Mouse (Mus musculus): ENCODE data around the gene Fam184b.
A peak's percentile ranks its signal among the peaks of the same experiment; 100 is the strongest.
"Not testable (repeated sequence)": the region's sequence is repeated elsewhere in the genome, so short reads cannot be mapped to it uniquely, and the experiment has no call there.

Fam184b gene

GRCm38 (mm10) chr5:45638806-45639714 lies at the start of gene Fam184b:
Gene Fam184b (minus strand): TSS chr5:45639614.
- peak; percentile 72 for DNase-seq (ENCODE audit: low spot score)

- DNase-seq (ENCODE audit: low spot score): no peak
Observed at GRCm38 (mm10) chr5:45689152-45689551, 49.7 kb upstream of the Fam184b start.

GRCm38 (mm10) chr5:45686223-45686622 lies 46.8 kb upstream of the Fam184b start:
- DNase-seq (ENCODE audit: low spot score): no peak

- DNase-seq (ENCODE audit: low spot score): no peak
Observed at GRCm38 (mm10) chr5:45685243-45685642, 45.8 kb upstream of the Fam184b start.

- no peak for DNase-seq (ENCODE audit: low spot score)
Observed at GRCm38 (mm10) chr5:45683388-45683787, 44.0 kb upstream of the Fam184b start.

- DNase-seq (ENCODE audit: low spot score): no peak
Observed at GRCm38 (mm10) chr5:45679955-45680354, 40.5 kb upstream of the Fam184b start.

GRCm38 (mm10) chr5:45677639-45678038 lies 38.2 kb upstream of the Fam184b start:
- no peak for DNase-seq (ENCODE audit: low spot score)

- DNase-seq (ENCODE audit: low spot score): no peak
Observed at GRCm38 (mm10) chr5:45675032-45675431, 35.6 kb upstream of the Fam184b start.

- DNase-seq (ENCODE audit: low spot score): no peak
Observed at GRCm38 (mm10) chr5:45670894-45671494, 31.6 kb upstream of the Fam184b start.

- no peak for DNase-seq (ENCODE audit: low spot score)
Observed at GRCm38 (mm10) chr5:45670280-45670670, 30.9 kb upstream of the Fam184b start.

- peak; percentile 96 for DNase-seq (ENCODE audit: low spot score)
Observed at GRCm38 (mm10) chr5:45669598-45670279, 30.3 kb upstream of the Fam184b start, which contains the start of gene Ncapg. Gene Ncapg (plus strand): TSS chr5:45669919.

GRCm38 (mm10) chr5:45669234-45669597 lies 29.8 kb upstream of the Fam184b start:
- no peak for DNase-seq (ENCODE audit: low spot score)

- no peak for DNase-seq (ENCODE audit: low spot score)
Observed at GRCm38 (mm10) chr5:45668831-45669230, 29.4 kb upstream of the Fam184b start.

GRCm38 (mm10) chr5:45668324-45668723 lies 28.9 kb upstream of the Fam184b start:
- DNase-seq (ENCODE audit: low spot score): peak; percentile 61

GRCm38 (mm10) chr5:45658406-45658805 lies 19.0 kb upstream of the Fam184b start:
- DNase-seq (ENCODE audit: low spot score): not testable (repeated sequence)

- no peak for DNase-seq (ENCODE audit: low spot score)
Observed at GRCm38 (mm10) chr5:45651026-45651703, 11.8 kb upstream of the Fam184b start.

- no peak for DNase-seq (ENCODE audit: low spot score)
Observed at GRCm38 (mm10) chr5:45639715-45640092, 290 bp upstream of the Fam184b start.

- DNase-seq (ENCODE audit: low spot score): no peak
Observed at GRCm38 (mm10) chr5:45638378-45638777, 1.0 kb downstream of the Fam184b start.

- DNase-seq (ENCODE audit: low spot score): no peak
Observed at GRCm38 (mm10) chr5:45629470-45629869, 9.9 kb downstream of the Fam184b start.

GRCm38 (mm10) chr5:45627771-45628170 lies 11.6 kb downstream of the Fam184b start:
- no peak for DNase-seq (ENCODE audit: low spot score)

- DNase-seq (ENCODE audit: low spot score): no peak
Observed at GRCm38 (mm10) chr5:45621511-45621910, 17.9 kb downstream of the Fam184b start.

- no peak for DNase-seq (ENCODE audit: low spot score)
Observed at GRCm38 (mm10) chr5:45599056-45599455, 40.4 kb downstream of the Fam184b start.

All from left cerebral cortex, adult 11 months (tissue).